Mouse (Mus musculus): ENCODE data around the gene Zfp346. TPM values are rescaled to one million over a fixed set of nuclear protein-coding genes. Genes with fewer than 3 reads are reported as not detected.
"Not testable (repeated sequence)": the region's sequence is repeated elsewhere in the genome, so short reads cannot be mapped to it uniquely, and the experiment has no call there.

Gene Zfp346
- 10 to 100 TPM; 45.8 to 50.9 TPM for total RNA-seq (2021)
- long read RNA-seq, experiment 1, transcript Zfp346-201 (7 exons, 3,333 nt) = major isoform, 6 of 19 reads
- long read RNA-seq, experiment 1, partial matches to known transcripts = 0 of 19 reads
- long read RNA-seq, experiment 1, other reads (novel, unspliced or antisense) = 10 of 19 reads
- long read RNA-seq, experiment 2, partial matches to known transcripts = 0 of 17 reads
- long read RNA-seq, experiment 2, other reads (novel, unspliced or antisense) = 13 of 17 reads

GRCm38 (mm10) chr13:55105045-55105952 lies at the start of gene Zfp346:
Gene Zfp346 (plus strand): TSS chr13:55105311.
- DNase-seq = peak; percentile 99 to 100

- peak; percentile 14 to 20 for DNase-seq
These were observed 47.1 kb upstream of the Zfp346 start for GRCm38 (mm10) chr13:55058042-55058441.

- DNase-seq = no peak
These were observed 41.8 kb upstream of the Zfp346 start for GRCm38 (mm10) chr13:55063276-55063675.

- DNase-seq = no peak
These were observed 35.4 kb upstream of the Zfp346 start for GRCm38 (mm10) chr13:55069719-55070118.

- peak in 1 of 2 experiments; percentile 10 for DNase-seq
These were observed 33.8 kb upstream of the Zfp346 start for GRCm38 (mm10) chr13:55071322-55071721.

GRCm38 (mm10) chr13:55075597-55075996 lies 29.5 kb upstream of the Zfp346 start:
- DNase-seq = no peak

GRCm38 (mm10) chr13:55092588-55092987 lies 12.5 kb upstream of the Zfp346 start:
- no peak for DNase-seq

GRCm38 (mm10) chr13:55097841-55098240 lies 7.3 kb upstream of the Zfp346 start:
- not testable (repeated sequence) for DNase-seq

GRCm38 (mm10) chr13:55099066-55099725 lies 5.9 kb upstream of the Zfp346 start:
- DNase-seq = peak; percentile 19 to 22

GRCm38 (mm10) chr13:55099726-55100478 lies 5.2 kb upstream of the Zfp346 start, which contains the start of gene Uimc1:
Gene Uimc1 (minus strand): TSS chr13:55100300.
- peak; percentile 85 to 90 for DNase-seq

GRCm38 (mm10) chr13:55101627-55102026 lies 3.5 kb upstream of the Zfp346 start:
- DNase-seq = no peak

GRCm38 (mm10) chr13:55102366-55102765 lies 2.7 kb upstream of the Zfp346 start:
- no peak for DNase-seq

GRCm38 (mm10) chr13:55103351-55103750 lies 1.8 kb upstream of the Zfp346 start:
- no peak for DNase-seq

- DNase-seq = peak; percentile 66 to 79
These were observed 1.0 kb downstream of the Zfp346 start for GRCm38 (mm10) chr13:55105953-55106691.

GRCm38 (mm10) chr13:55107116-55107515 lies 2.0 kb downstream of the Zfp346 start:
- peak in 1 of 2 experiments; percentile 12 for DNase-seq

- peak; percentile 66 to 74 for DNase-seq
These were observed 2.6 kb downstream of the Zfp346 start for GRCm38 (mm10) chr13:55107694-55108093.

- no peak for DNase-seq
These were observed 9.3 kb downstream of the Zfp346 start for GRCm38 (mm10) chr13:55114375-55114774.

- DNase-seq = no peak
These were observed 19.8 kb downstream of the Zfp346 start for GRCm38 (mm10) chr13:55124903-55125302.

- no peak for DNase-seq
These were observed 28.3 kb downstream of the Zfp346 start, which contains the start of gene Gm17617 for GRCm38 (mm10) chr13:55133448-55133847. Gene Gm17617 (minus strand): TSS chr13:55133548.

GRCm38 (mm10) chr13:55135382-55135781 lies 30.3 kb downstream of the Zfp346 start:
- no peak for DNase-seq

- DNase-seq = no peak
These were observed 35.2 kb downstream of the Zfp346 start for GRCm38 (mm10) chr13:55140271-55140670.

All from adrenal gland, postnatal 36 days (tissue).